Mouse (Mus musculus): ENCODE measurements at regions not wholly inside any gene's neighbourhood (a gene's known extent, or its start where the extent isn't known, plus 50 kb on each side); places are given as distances from the start of the nearest gene placed in this dataset.

- Histone ChIP-seq H3K36me3 (ENCODE audit: insufficient read depth) (no peaks in the 10 kb centered on the region), H3K4me2 (ENCODE audit: low read depth) (no peak overlapping the region), H3K9ac (no peak overlapping the region), H3K27ac (ENCODE audit: low read depth, low read length) (no peak overlapping the region), H3K27me3 (ENCODE audit: insufficient read depth, low read length) (no peaks in the 10 kb centered on the region), H3K4me1 (ENCODE audit: insufficient read depth) (no peaks in the 10 kb centered on the region), H3K4me3 (ENCODE audit: low read depth, low read length) (no peak overlapping the region), H3K9me3 (ENCODE audit: low read length) (no peaks in the 10 kb centered on the region)
- no peak for TF ChIP-seq CTCF (IDR thresholded peaks at IDR 0.05; ENCODE audit: low read depth)
- 37% methylated on average over 16 of the region's 16 CpGs for WGBS
- ATAC-seq (no peak), DNase-seq (peak; percentile 19)
These were observed 518.2 kb upstream of the Mpdz start for GRCm38 (mm10) chr4:81960552-81961534.

GRCm38 (mm10) chr4:81956926-81957694 is 514.5 kb upstream of the Mpdz start:
- H3K9ac ChIP-seq: no peak overlapping the region
- no peak overlapping the region for H3K4me3 ChIP-seq (ENCODE audit: low read depth, low read length)
- 33% methylated on average over 6 of the region's 6 CpGs for WGBS
- DNase-seq (no peak), ATAC-seq (no peak)
- TF ChIP-seq CTCF (IDR thresholded peaks at IDR 0.05; ENCODE audit: low read depth): no peak
- no peak overlapping the region for H3K27ac ChIP-seq (ENCODE audit: low read depth, low read length)
- H3K9me3 ChIP-seq (ENCODE audit: low read length): no peaks in the 10 kb centered on the region
- no peaks in the 10 kb centered on the region for H3K27me3 ChIP-seq (ENCODE audit: insufficient read depth, low read length)
- no peaks in the 10 kb centered on the region for H3K36me3 ChIP-seq (ENCODE audit: insufficient read depth)
- H3K4me1 ChIP-seq (ENCODE audit: insufficient read depth): no peaks in the 10 kb centered on the region
- no peak overlapping the region for H3K4me2 ChIP-seq (ENCODE audit: low read depth)

- H3K36me3 ChIP-seq (ENCODE audit: insufficient read depth): no peaks in the 10 kb centered on the region
- TF ChIP-seq CTCF (IDR thresholded peaks at IDR 0.05; ENCODE audit: low read depth): no peak
- no peaks in the 10 kb centered on the region for H3K4me1 ChIP-seq (ENCODE audit: insufficient read depth)
- no peak overlapping the region for H3K4me2 ChIP-seq (ENCODE audit: low read depth)
- H3K27me3 ChIP-seq (ENCODE audit: insufficient read depth, low read length): no peaks in the 10 kb centered on the region
- H3K9ac ChIP-seq: no peak overlapping the region
- ATAC-seq (no peak), DNase-seq (no peak)
- WGBS: 78% methylated on average over 4 of the region's 4 CpGs
- H3K4me3 ChIP-seq (ENCODE audit: low read depth, low read length): no peak overlapping the region
- H3K9me3 ChIP-seq (ENCODE audit: low read length): no peaks in the 10 kb centered on the region
- H3K27ac ChIP-seq (ENCODE audit: low read depth, low read length): no peak overlapping the region
These were observed 510.4 kb upstream of the Mpdz start for GRCm38 (mm10) chr4:81953023-81953422.

- WGBS: 45% methylated on average over 5 of the region's 5 CpGs
- H3K27ac ChIP-seq (ENCODE audit: low read depth, low read length): no peak overlapping the region
- H3K4me1 ChIP-seq (ENCODE audit: insufficient read depth): no peaks in the 10 kb centered on the region
- H3K9ac ChIP-seq: no peak overlapping the region
- H3K27me3 ChIP-seq (ENCODE audit: insufficient read depth, low read length): no peaks in the 10 kb centered on the region
- no peak overlapping the region for H3K4me2 ChIP-seq (ENCODE audit: low read depth)
- H3K9me3 ChIP-seq (ENCODE audit: low read length): no peaks in the 10 kb centered on the region
- ATAC-seq (peak; percentile 60; the same call in 1 of the 2 replicates), DNase-seq (peak; percentile 71)
- H3K4me3 ChIP-seq (ENCODE audit: low read depth, low read length): no peak overlapping the region
- TF ChIP-seq CTCF (IDR thresholded peaks at IDR 0.05; ENCODE audit: low read depth): no peak
- no peaks in the 10 kb centered on the region for H3K36me3 ChIP-seq (ENCODE audit: insufficient read depth)
These were observed 494.8 kb upstream of the Mpdz start for GRCm38 (mm10) chr4:81937384-81937783.

GRCm38 (mm10) chr4:81930956-81931355 is 488.3 kb upstream of the Mpdz start:
- peak; percentile 35 for DNase-seq
- no peak overlapping the region for H3K4me2 ChIP-seq (ENCODE audit: low read depth)
- WGBS: 34% methylated on average over 1 of the region's 1 CpGs

GRCm38 (mm10) chr4:81928581-81929244 is 486.1 kb upstream of the Mpdz start:
- Histone ChIP-seq H3K9me3 (ENCODE audit: low read length) (no peaks in the 10 kb centered on the region), H3K9ac (no peak overlapping the region), H3K36me3 (ENCODE audit: insufficient read depth) (no peaks in the 10 kb centered on the region), H3K4me2 (ENCODE audit: low read depth) (no peak overlapping the region), H3K27ac (ENCODE audit: low read depth, low read length) (no peak overlapping the region), H3K4me1 (ENCODE audit: insufficient read depth) (no peaks in the 10 kb centered on the region), H3K4me3 (ENCODE audit: low read depth, low read length) (no peak overlapping the region), H3K27me3 (ENCODE audit: insufficient read depth, low read length) (no peaks in the 10 kb centered on the region)
- WGBS: 32% methylated on average over 9 of the region's 9 CpGs
- no peak for ATAC-seq
- DNase-seq: no peak
- TF ChIP-seq CTCF (IDR thresholded peaks at IDR 0.05; ENCODE audit: low read depth): no peak

More at GRCm38 (mm10) chr4:81930956-81931355, 488.3 kb upstream of the Mpdz start:
- H3K36me3 ChIP-seq (ENCODE audit: insufficient read depth): no peaks in the 10 kb centered on the region
- H3K4me3 ChIP-seq (ENCODE audit: low read depth, low read length): no peak overlapping the region
- no peak overlapping the region for H3K27ac ChIP-seq (ENCODE audit: low read depth, low read length)
- H3K27me3 ChIP-seq (ENCODE audit: insufficient read depth, low read length): no peaks in the 10 kb centered on the region
- ATAC-seq: no peak
- no peaks in the 10 kb centered on the region for H3K4me1 ChIP-seq (ENCODE audit: insufficient read depth)
- TF ChIP-seq CTCF (IDR thresholded peaks at IDR 0.05; ENCODE audit: low read depth): no peak
- H3K9ac ChIP-seq: no peak overlapping the region
- H3K9me3 ChIP-seq (ENCODE audit: low read length): no peaks in the 10 kb centered on the region
